Mouse (Mus musculus) intestine, postnatal 0 days (tissue): ENCODE data around the gene Olfr670. TPM values are rescaled to one million over a fixed set of nuclear protein-coding genes. Genes with fewer than 3 reads are reported as not detected.

Experiments used
- ATAC-seq: fragments of 200-750 bp; cut with Nextera tagmentation; 2 replicates; pipeline ENCODE4 v1.8.0; 2017; ENCODE audit warnings: mild to moderate bottlenecking, moderate TSS enrichment, moderate library complexity
- H3K27ac ChIP-seq: fragments of 300-500 bp; sonication (generic); 2 replicates; pipeline ENCODE4 v1.5.1; 2014; ENCODE audit warnings: mild to moderate bottlenecking, low read depth, low read length, moderate library complexity
- H3K27me3 ChIP-seq: fragments of 300-500 bp; sonication (generic); replicated peaks from 2 replicates; pipeline ENCODE4 v1.6.1; 2014; ENCODE audit warnings: low read length, mixed read lengths; ENCODE audit not compliant: control insufficient read depth, insufficient read depth
- H3K36me3 ChIP-seq: fragments of 300-500 bp; sonication (generic); 2 replicates; pipeline ENCODE4 v1.6.1; 2014; ENCODE audit warnings: mild to moderate bottlenecking, moderate library complexity; ENCODE audit not compliant: control insufficient read depth, insufficient read depth
- H3K4me1 ChIP-seq: fragments of 300-500 bp; sonication (generic); replicated peaks from 2 replicates; pipeline ENCODE4 v1.6.1; 2014; ENCODE audit warnings: antibody characterized with exemption, low read length, mixed read lengths; ENCODE audit not compliant: control insufficient read depth, insufficient read depth
- H3K4me2 ChIP-seq: fragments of 300-500 bp; sonication (generic); replicated peaks from 2 replicates; pipeline ENCODE4 v1.6.1; 2014; ENCODE audit warnings: low read depth, mild to moderate bottlenecking, moderate library complexity
- H3K4me3 ChIP-seq: fragments of 300-500 bp; sonication (generic); 2 replicates; pipeline ENCODE4 v1.5.1; 2014; ENCODE audit warnings: low read depth, low read length
- H3K9ac ChIP-seq: fragments of 300-500 bp; sonication (generic); 2 replicates; pipeline ENCODE4 v1.6.1; 2014; ENCODE audit warnings: mild to moderate bottlenecking, low read depth, low read length
- H3K9me3 ChIP-seq: fragments of 300-500 bp; sonication (generic); 2 replicates; pipeline ENCODE4 v1.6.1; 2016; ENCODE audit warnings: mixed run types; ENCODE audit not compliant: control insufficient read depth
- CTCF ChIP-seq: sonication (generic); IDR thresholded peaks from 2 replicates; pipeline ENCODE4 v1.5.1; 2016; ENCODE audit warnings: low read depth, mild to moderate bottlenecking, control low read depth, antibody characterized with exemption, moderate library complexity
- WGBS: fragments of 180-500 bp; shearing (Covaris S2); extraction: QIAGEN DNeasy Blood & Tissue Kit; methylation state at CpG from one replicate; pipeline ENCODE4 v1.1.7; 2014; 5-methylcytosine and 5-hydroxymethylcytosine counted together
- polyA plus RNA-seq: library from polyadenylated mRNA; unstranded; fragments of >200 nt; fragmentation: Nextera tagmentation; extraction: Ambion mirVana; gene quantifications from 2 replicates; pipeline ENCODE4 v1.2.1, GENCODE M21; 2015

The Olfr670 gene
- polyA plus RNA-seq, 1 experiment from 2014 or later: not detected

DNA sequence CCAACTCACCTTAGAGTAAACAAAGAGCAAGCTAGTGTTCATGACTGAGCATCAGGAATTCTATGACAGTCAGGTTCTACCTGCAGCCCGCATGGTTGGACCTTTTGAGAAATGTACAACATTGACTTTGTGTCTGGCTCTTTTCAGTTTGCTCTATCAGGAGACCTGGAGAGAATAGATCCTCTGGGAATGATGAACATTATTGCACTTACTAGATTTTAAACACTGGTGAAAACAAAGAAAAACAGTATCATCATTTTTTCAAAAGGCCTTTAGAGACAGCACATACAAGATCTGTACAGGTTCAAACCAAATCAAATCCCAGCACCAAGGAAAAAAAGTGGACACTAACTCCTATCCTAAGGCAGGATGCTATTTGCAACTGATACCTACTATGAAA lies 41.0 kb downstream of the Olfr670 start, which contains the start of gene Olfr667:
Gene Olfr667, minus strand, starts transcription at position 101 of the 400 bp plus-strand sequence.
- TF ChIP-seq CTCF: no peak
- no peak within 1 kb of the TSS for H3K4me3 ChIP-seq
- H3K27ac ChIP-seq: no peak within 1 kb of the TSS
- ATAC-seq: no peak
- H3K9me3 ChIP-seq: no peaks in the 10 kb centered on the region
- no peaks in the 10 kb centered on the region for H3K36me3 ChIP-seq
- H3K27me3 ChIP-seq: no peaks in the 10 kb centered on the region
- WGBS: 94% methylated on average over 1 of the region's 1 CpGs
- H3K4me1 ChIP-seq: no peaks in the 10 kb centered on the region
- H3K4me2 ChIP-seq: no peak within 1 kb of the TSS
- no peak within 1 kb of the TSS for H3K9ac ChIP-seq

Other genes starting within 250 kb of the Olfr670 start
- not detected in 2 replicates for gene Usp17le, start 185.2 kb downstream of the Olfr670 start, polyA plus RNA-seq
- not detected in 2 replicates for gene Usp17lb, start 120.0 kb downstream of the Olfr670 start, polyA plus RNA-seq
- gene Usp17la, start 105.6 kb downstream of the Olfr670 start, polyA plus RNA-seq: not detected in 2 replicates
- not detected in 2 replicates for gene Olfr665, start 84.6 kb downstream of the Olfr670 start, polyA plus RNA-seq
- not detected in 2 replicates for gene Olfr666, start 66.7 kb downstream of the Olfr670 start, polyA plus RNA-seq
- not detected in 2 replicates for gene Olfr667, start 41.1 kb downstream of the Olfr670 start, polyA plus RNA-seq
- gene Olfr668, start 34.6 kb downstream of the Olfr670 start, polyA plus RNA-seq: not detected in 2 replicates
- not detected in 2 replicates for gene Olfr669, start 28.4 kb downstream of the Olfr670 start, polyA plus RNA-seq
- not detected in 2 replicates for gene Olfr671, start 16.5 kb upstream of the Olfr670 start, polyA plus RNA-seq
- gene Olfr672, start 39.4 kb upstream of the Olfr670 start, polyA plus RNA-seq: not detected in 2 replicates
- gene Olfr675, start 65.8 kb upstream of the Olfr670 start, polyA plus RNA-seq: not detected in 2 replicates
- not detected in 2 replicates for gene Olfr676, start 70.1 kb upstream of the Olfr670 start, polyA plus RNA-seq
- not detected in 2 replicates for gene Olfr677, start 88.8 kb upstream of the Olfr670 start, polyA plus RNA-seq
- not detected in 2 replicates for gene Olfr678, start 101.9 kb upstream of the Olfr670 start, polyA plus RNA-seq
- not detected in 2 replicates for gene Olfr679, start 118.6 kb upstream of the Olfr670 start, polyA plus RNA-seq
- not detected in 2 replicates for gene Olfr680-ps1, start 130.2 kb upstream of the Olfr670 start, polyA plus RNA-seq
- gene Olfr681, start 154.2 kb upstream of the Olfr670 start, polyA plus RNA-seq: not detected in 2 replicates
- not detected in 2 replicates for gene Olfr683, start 184.4 kb upstream of the Olfr670 start, polyA plus RNA-seq
- not detected in 2 replicates for gene Olfr684, start 201.0 kb upstream of the Olfr670 start, polyA plus RNA-seq
- gene Olfr685, start 223.4 kb upstream of the Olfr670 start, polyA plus RNA-seq: not detected in 2 replicates
- not detected in 2 replicates for gene Olfr686, start 244.9 kb upstream of the Olfr670 start, polyA plus RNA-seq